Mouse (Mus musculus) embryonic facial prominence, embryonic 14.5 days (tissue): ENCODE data around the gene Greb1. TPM values are rescaled to one million over a fixed set of nuclear protein-coding genes. Genes with fewer than 3 reads are reported as not detected.

Source experiments
- ATAC-seq: fragments of 200-750 bp; cut with Nextera tagmentation; 2 replicates; pipeline ENCODE4 v1.8.0; 2017; ENCODE audit warnings: low read depth, moderate number of reproducible peaks, moderate TSS enrichment
- DNase-seq: peaks from one replicate; pipeline ENCODE4 v3.0.0-alpha.2; 2015; ENCODE audit warnings: low spot score
- H3K27ac ChIP-seq: fragments of 300-500 bp; sonication (generic); replicated peaks from 2 replicates; pipeline ENCODE4 v1.5.1; 2014; ENCODE audit warnings: low read depth, mild to moderate bottlenecking, low read length, moderate library complexity
- H3K27me3 ChIP-seq: fragments of 300-500 bp; sonication (generic); replicated peaks from 2 replicates; pipeline ENCODE4 v1.6.1; 2014; ENCODE audit warnings: low read length; ENCODE audit not compliant: control insufficient read depth, insufficient read depth
- H3K36me3 ChIP-seq: fragments of 300-500 bp; sonication (generic); 2 replicates; pipeline ENCODE4 v1.6.1; 2014; ENCODE audit warnings: low read length, mixed read lengths; ENCODE audit not compliant: control insufficient read depth, insufficient read depth
- H3K4me1 ChIP-seq: fragments of 300-500 bp; sonication (generic); 2 replicates; pipeline ENCODE4 v1.6.1; 2014; ENCODE audit warnings: antibody characterized with exemption, low read length; ENCODE audit not compliant: control insufficient read depth, insufficient read depth
- H3K4me2 ChIP-seq: fragments of 300-500 bp; sonication (generic); 2 replicates; pipeline ENCODE4 v1.6.1; 2014; ENCODE audit warnings: low read depth, mild to moderate bottlenecking, low read length, moderate library complexity, mixed read lengths
- H3K4me3 ChIP-seq: fragments of 300-500 bp; sonication (generic); 2 replicates; pipeline ENCODE4 v1.5.1; 2014; ENCODE audit warnings: low read depth, mild to moderate bottlenecking, low read length
- H3K9ac ChIP-seq: fragments of 300-500 bp; sonication (generic); 2 replicates; pipeline ENCODE4 v1.6.1; 2014; ENCODE audit warnings: low read depth, mild to moderate bottlenecking, low read length, moderate library complexity, mixed read lengths
- H3K9me3 ChIP-seq: fragments of 300-500 bp; sonication (generic); 2 replicates; pipeline ENCODE4 v1.6.1; 2016; ENCODE audit warnings: low read length; ENCODE audit not compliant: control insufficient read depth
- WGBS: fragments of 180-500 bp; shearing (Covaris S2); extraction: QIAGEN DNeasy Blood & Tissue Kit; methylation state at CpG from one replicate; pipeline ENCODE4 v1.1.7; 2014; 5-methylcytosine and 5-hydroxymethylcytosine counted together
- polyA plus RNA-seq: library from polyadenylated mRNA; unstranded; fragments of >200 nt; fragmentation: Nextera tagmentation; extraction: Ambion mirVana; gene quantifications from 2 replicates; pipeline ENCODE4 v1.2.1, GENCODE M21; 2014

The Greb1 gene
- polyA plus RNA-seq, result 1.3 TPM in 2 replicates

GRCm38 (mm10) chr12:16800259-16800958 is at the start of gene Greb1:
Gene Greb1 (minus strand): TSS chr12:16800886.
- Histone ChIP-seq H3K36me3 (no peaks in the 10 kb centered on the region), H3K27ac (no peak within 1 kb of the TSS), H3K9me3 (no peaks in the 10 kb centered on the region), H3K4me2 (peak within 1 kb of the TSS; percentile 98), H3K4me1 (peaks cover 6% of the 10 kb centered on the region), H3K9ac (peak within 1 kb of the TSS; percentile 70), H3K4me3 (peak within 1 kb of the TSS; percentile 59), H3K27me3 (no peaks in the 10 kb centered on the region; the same call in 1 of the 2 replicates)
- ATAC-seq (peak; percentile 53), DNase-seq (peak; percentile 53)
- under 1% methylated on average over 38 of the region's 53 CpGs for WGBS

GRCm38 (mm10) chr12:16849821-16850220 is 49.1 kb upstream of the Greb1 start:
- no peak overlapping the region for H3K27ac ChIP-seq
- DNase-seq (no peak), ATAC-seq (no peak)
- H3K9ac ChIP-seq, result no peak overlapping the region
- H3K9me3 ChIP-seq, result no peaks in the 10 kb centered on the region
- H3K4me1 ChIP-seq, result peaks cover 10% of the 10 kb centered on the region; the same call in 1 of the 2 replicates
- 67% methylated on average over 2 of the region's 2 CpGs for WGBS
- H3K4me2 ChIP-seq, result no peak overlapping the region
- no peaks in the 10 kb centered on the region for H3K36me3 ChIP-seq
- H3K4me3 ChIP-seq, result no peak overlapping the region
- no peaks in the 10 kb centered on the region for H3K27me3 ChIP-seq

- ATAC-seq, result no peak
- Histone ChIP-seq H3K36me3 (no peaks in the 10 kb centered on the region), H3K4me2 (no peak overlapping the region), H3K4me1 (peaks cover 13% of the 10 kb centered on the region; the same call in 1 of the 2 replicates), H3K9ac (no peak overlapping the region), H3K4me3 (no peak overlapping the region), H3K27ac (no peak overlapping the region), H3K9me3 (no peaks in the 10 kb centered on the region), H3K27me3 (no peaks in the 10 kb centered on the region)
- 69% methylated on average over 2 of the region's 2 CpGs for WGBS
- DNase-seq, result no peak
Observed at GRCm38 (mm10) chr12:16848501-16848900, 47.8 kb upstream of the Greb1 start.

- WGBS, result 82% methylated on average over 4 of the region's 4 CpGs
- no peak overlapping the region for H3K4me2 ChIP-seq
- no peak overlapping the region for H3K4me3 ChIP-seq
- no peaks in the 10 kb centered on the region for H3K27me3 ChIP-seq
- H3K27ac ChIP-seq, result no peak overlapping the region
- peaks cover 12% of the 10 kb centered on the region; the same call in 1 of the 2 replicates for H3K4me1 ChIP-seq
- H3K9ac ChIP-seq, result no peak overlapping the region
- H3K36me3 ChIP-seq, result no peaks in the 10 kb centered on the region
- H3K9me3 ChIP-seq, result no peaks in the 10 kb centered on the region
- no peak for ATAC-seq
- DNase-seq, result no peak
Observed at GRCm38 (mm10) chr12:16847204-16847792, 46.6 kb upstream of the Greb1 start.

- Histone ChIP-seq H3K9ac (no peak overlapping the region), H3K36me3 (no peaks in the 10 kb centered on the region), H3K27me3 (no peaks in the 10 kb centered on the region), H3K4me3 (no peak overlapping the region), H3K4me2 (no peak overlapping the region), H3K27ac (peak overlapping the region; percentile 71), H3K9me3 (no peaks in the 10 kb centered on the region), H3K4me1 (peaks cover 12% of the 10 kb centered on the region; the same call in 1 of the 2 replicates)
- WGBS, result 52% methylated on average over 10 of the region's 14 CpGs
- ATAC-seq (peak; percentile 84), DNase-seq (peak; percentile 86)
Observed at GRCm38 (mm10) chr12:16844623-16845592, 44.2 kb upstream of the Greb1 start.

- Histone ChIP-seq H3K36me3 (no peaks in the 10 kb centered on the region), H3K9me3 (peaks cover 9% of the 10 kb centered on the region; the same call in 1 of the 2 replicates), H3K27me3 (no peaks in the 10 kb centered on the region), H3K4me1 (peaks cover 17% of the 10 kb centered on the region; the same call in 1 of the 2 replicates), H3K4me2 (no peak overlapping the region), H3K9ac (no peak overlapping the region), H3K27ac (no peak overlapping the region), H3K4me3 (no peak overlapping the region)
- DNase-seq (no peak), ATAC-seq (no peak)
- WGBS, result 73% methylated on average over 8 of the region's 8 CpGs
Observed at GRCm38 (mm10) chr12:16840842-16841782, 40.4 kb upstream of the Greb1 start.

- Histone ChIP-seq H3K9me3 (peaks cover 9% of the 10 kb centered on the region; the same call in 1 of the 2 replicates), H3K4me2 (no peak overlapping the region), H3K27me3 (no peaks in the 10 kb centered on the region), H3K27ac (no peak overlapping the region), H3K36me3 (no peaks in the 10 kb centered on the region), H3K4me3 (no peak overlapping the region), H3K4me1 (peaks cover 8% of the 10 kb centered on the region; the same call in 1 of the 2 replicates), H3K9ac (no peak overlapping the region)
- DNase-seq (no peak), ATAC-seq (no peak)
- 87% methylated on average over 4 of the region's 4 CpGs for WGBS
Observed at GRCm38 (mm10) chr12:16837766-16838165, 37.1 kb upstream of the Greb1 start.
